Mouse (Mus musculus): ENCODE results near the gene Unc119b. TPM values are rescaled to one million over a fixed set of nuclear protein-coding genes. Genes with fewer than 3 reads are reported as not detected.
"Not testable (repeated sequence)": the region's sequence is repeated elsewhere in the genome, so short reads cannot be mapped to it uniquely, and the experiment has no call there.

Unc119b gene
- total RNA-seq, 2 experiments from 2014 or later, result 25.2 to 31.0 TPM

DNA sequence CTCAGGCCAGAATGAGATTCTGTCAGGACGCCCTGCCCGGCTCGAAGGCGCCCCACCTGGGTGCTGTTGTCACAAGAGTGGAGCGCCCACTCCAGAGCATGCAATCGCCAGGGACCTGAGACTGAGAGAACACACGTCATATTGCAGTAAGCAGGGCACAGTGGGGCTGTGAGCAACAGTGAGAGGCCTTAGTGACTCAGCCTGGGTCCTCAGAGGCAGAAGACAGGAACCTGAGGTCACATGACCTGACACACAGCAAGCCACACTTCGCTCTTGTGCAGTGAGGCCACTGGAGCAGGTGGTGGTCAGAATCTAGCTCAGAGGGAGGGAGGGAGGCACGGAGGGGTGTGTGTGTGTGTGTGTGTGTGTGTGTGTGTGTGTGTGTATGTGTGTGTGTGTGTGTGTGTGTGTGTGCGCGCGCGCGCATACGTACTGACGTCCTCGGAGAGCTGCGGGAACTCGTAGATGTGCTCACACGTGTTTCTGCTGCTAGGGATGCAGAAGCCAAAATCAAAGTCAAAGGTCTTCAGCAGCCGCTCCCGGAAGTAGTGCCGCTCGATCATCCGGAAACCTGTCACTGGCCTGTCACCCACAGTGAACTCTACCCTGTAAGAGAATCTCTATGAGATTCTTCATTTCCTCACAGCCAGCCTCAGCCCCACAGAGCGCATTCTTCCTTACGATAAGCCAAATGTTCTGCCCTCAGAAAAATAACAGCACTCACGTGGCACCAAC, 8.0 kb downstream of the Unc119b start:
- intact Hi-C loops (cut with DNase I), result no loop called here
- Histone ChIP-seq H3K27ac (peak overlapping the region; percentile 73; the same call in 1 of the 2 replicates), H3K4me3 (no peak overlapping the region)
- no peak for DNase-seq (ENCODE audit: extremely low spot score in 1 of 2, low spot score in 2 of 2)
- no peak for TF ChIP-seq CTCF (IDR thresholded peaks at IDR 0.05)

DNA sequence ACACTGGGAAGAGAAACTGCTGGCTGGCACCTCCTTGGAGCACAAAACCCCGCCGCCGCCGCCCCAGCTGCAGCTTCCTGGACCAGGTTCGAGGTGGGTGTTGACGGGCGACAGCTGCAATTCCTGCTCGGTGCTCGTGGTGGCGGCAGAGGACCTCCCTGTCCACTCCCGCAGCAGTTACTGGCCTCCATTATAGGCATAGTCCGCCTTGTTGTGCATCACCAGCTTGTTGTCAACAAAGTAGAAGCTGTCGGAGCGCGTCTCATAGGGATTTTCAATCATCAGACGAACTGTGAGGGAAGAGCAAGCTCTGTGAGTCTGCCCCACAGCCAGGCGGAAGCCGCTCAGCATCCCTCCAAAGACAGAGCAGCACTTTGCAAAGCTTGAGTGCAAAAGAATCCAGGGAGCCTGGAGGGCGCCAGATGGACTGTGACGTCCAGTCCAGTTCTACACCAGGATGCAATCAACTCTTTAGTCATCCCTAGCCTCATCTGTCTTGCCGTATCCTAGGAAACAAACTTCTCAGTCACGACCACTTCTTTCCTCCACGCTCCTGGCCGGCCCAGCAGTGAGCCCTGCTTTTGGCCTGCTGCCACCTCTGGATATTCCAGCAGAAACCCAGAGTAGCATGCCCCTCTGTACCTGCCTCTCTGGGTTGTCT, 9.4 kb downstream of the Unc119b start:
- peak; percentile 87 to 91 for DNase-seq (ENCODE audit: extremely low spot score in 1 of 2, low spot score in 2 of 2)
- H3K4me3 ChIP-seq, result peak overlapping the region; percentile 28; the same call in 1 of the 2 replicates
- H3K27ac ChIP-seq, result peak overlapping the region; percentile 73
- intact Hi-C loops (cut with DNase I), result loop anchor here (2.0 kb wide), 3 partner anchors 31 to 111 kb away; no protein-coding TSS in a partner anchor
- peak; percentile 97 for TF ChIP-seq CTCF (IDR thresholded peaks at IDR 0.05)

DNA sequence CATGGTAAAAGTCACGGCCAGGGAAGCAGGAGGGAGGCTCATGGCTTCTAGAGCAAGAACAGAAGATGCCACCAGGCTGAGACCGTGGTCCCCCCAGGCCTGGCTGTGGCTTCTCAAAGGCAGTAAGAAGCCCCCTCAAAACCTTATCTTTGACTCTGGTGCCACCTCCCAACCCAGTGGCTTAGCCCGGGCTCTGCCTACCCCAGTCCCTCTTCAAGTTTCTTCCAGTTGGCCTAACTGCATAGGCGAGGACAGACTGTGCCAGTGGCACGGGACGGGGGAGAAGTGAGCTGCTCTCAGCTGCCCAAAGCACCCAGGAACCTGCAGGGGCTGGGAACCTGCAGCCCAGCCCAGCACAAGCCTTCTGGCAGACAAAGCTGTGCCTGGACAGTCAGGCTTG, 10.1 kb downstream of the Unc119b start:
- TF ChIP-seq CTCF (IDR thresholded peaks at IDR 0.05), result no peak
- H3K27ac ChIP-seq, result peak overlapping the region; percentile 73
- intact Hi-C loops (cut with DNase I), result loop anchor here (2.0 kb wide), 3 partner anchors 32 to 112 kb away; no protein-coding TSS in a partner anchor
- no peak overlapping the region for H3K4me3 ChIP-seq
- no peak for DNase-seq (ENCODE audit: extremely low spot score in 1 of 2, low spot score in 2 of 2)

DNA sequence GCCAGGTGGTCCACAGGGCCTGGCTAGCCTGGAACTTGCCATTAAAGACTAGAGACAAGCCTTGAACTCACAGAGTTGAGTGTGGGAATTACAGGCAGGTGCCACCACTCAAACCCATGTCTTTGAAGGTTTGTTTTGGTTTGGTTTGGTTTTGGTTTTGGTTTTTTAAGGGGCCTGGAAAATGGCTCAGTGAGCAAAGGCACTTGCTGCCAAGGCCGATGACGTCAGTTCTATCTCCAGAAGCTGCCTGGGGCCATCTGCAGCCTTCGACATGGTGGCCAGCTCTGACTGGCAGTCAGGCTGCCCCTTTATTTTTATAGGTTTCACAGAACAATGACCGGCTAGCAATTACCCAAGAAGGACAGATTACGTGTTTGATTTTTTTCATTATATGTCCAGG, 13.8 kb downstream of the Unc119b start:
- DNase-seq (ENCODE audit: extremely low spot score in 1 of 2, low spot score in 2 of 2), result no peak
- H3K4me3 ChIP-seq, result no peak overlapping the region
- H3K27ac ChIP-seq, result no peak overlapping the region
- no peak for TF ChIP-seq CTCF (IDR thresholded peaks at IDR 0.05)
- intact Hi-C loops (cut with DNase I), result no loop called here

DNA sequence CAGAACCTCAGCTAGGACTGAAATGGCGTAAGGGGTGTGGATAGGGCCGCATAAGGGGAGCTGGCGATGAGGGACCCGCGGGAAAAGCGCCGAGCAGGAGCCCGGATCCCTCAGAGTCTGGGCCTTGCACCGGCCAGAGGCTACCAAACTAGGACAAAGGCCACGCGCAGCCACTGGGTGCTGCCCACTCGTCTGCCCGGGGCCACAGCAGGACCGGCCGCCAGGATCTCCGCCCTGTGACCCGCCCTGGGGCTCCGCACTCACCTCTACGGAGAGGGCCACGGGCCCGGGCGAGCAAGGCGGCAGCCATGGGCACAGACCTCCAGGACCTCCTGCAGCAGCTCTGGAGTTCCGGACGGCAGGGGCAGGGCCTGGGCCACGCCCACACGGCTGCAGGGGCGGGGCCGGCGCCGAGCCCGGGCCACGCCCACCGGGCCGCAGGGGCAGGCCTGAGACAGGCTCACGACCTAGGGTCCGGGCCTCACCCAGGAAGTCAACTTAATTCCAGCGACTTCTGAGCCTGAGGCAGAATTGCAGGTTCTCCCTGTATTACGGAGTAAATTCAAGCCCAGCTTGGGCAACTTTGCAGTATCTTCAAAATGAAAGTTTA, 15.7 kb downstream of the Unc119b start, which contains the start of gene Acads:
Gene Acads, minus strand, starts transcription at position 386 of the 610 bp plus-strand sequence.
- peak; percentile 51 to 69 for DNase-seq (ENCODE audit: extremely low spot score in 1 of 2, low spot score in 2 of 2)
- intact Hi-C loops (cut with DNase I), result no loop called here
- H3K27ac ChIP-seq, result 0 out of 2 replicates have a peak within 1 kb of the TSS, but pooled peaks have one; percentile 1

DNA sequence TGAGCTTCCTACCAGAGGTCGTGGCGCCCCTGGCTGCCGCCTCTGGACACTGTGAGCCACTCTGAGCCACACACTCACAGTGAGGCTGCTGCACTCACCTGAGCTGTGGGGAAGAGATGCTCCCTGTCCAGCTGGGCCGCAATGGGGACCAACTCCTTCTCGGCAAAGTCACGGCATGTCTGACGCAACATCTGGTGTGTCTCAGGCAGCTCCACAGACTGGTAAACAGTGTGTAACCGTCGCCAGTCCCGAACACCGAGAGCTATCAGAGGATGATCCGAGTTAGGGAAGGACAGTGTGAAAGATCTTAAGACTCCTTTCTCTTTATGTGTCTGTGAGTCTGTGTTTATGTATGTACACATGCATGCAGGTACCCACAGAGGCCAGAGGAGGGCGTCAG, 17.3 kb downstream of the Unc119b start:
- no peak for DNase-seq (ENCODE audit: extremely low spot score in 1 of 2, low spot score in 2 of 2)
- no peak for TF ChIP-seq CTCF (IDR thresholded peaks at IDR 0.05)
- H3K27ac ChIP-seq, result no peak overlapping the region
- H3K4me3 ChIP-seq, result no peak overlapping the region
- intact Hi-C loops (cut with DNase I), result no loop called here

More for the DNA sequence above, 15.7 kb downstream of the Unc119b start, which contains the start of gene Acads:
- TF ChIP-seq CTCF (IDR thresholded peaks at IDR 0.05), result no peak
- H3K4me3 ChIP-seq, result peak within 1 kb of the TSS; percentile 63

DNA sequence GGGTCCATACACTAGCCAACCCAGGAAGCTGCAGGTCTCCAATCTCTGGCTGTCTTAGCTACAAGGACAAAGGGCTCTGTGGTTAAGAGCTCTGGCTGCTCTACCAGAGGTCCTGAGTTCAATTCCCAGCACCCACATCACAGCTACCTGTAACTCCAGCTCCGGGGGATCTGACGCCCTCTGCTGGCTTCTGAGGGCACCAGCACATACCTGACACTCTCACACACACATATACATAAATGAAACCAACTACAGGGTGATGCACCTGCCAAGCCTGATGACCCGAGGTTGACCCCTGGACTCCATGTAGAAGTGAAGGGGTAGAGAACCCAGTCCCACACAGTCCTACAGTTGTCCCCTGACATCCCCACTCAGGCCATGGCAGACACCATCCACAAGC, 18.3 kb downstream of the Unc119b start:
- DNase-seq (ENCODE audit: extremely low spot score in 1 of 2, low spot score in 2 of 2), result no peak
- intact Hi-C loops (cut with DNase I), result no loop called here
- TF ChIP-seq CTCF (IDR thresholded peaks at IDR 0.05), result no peak
- Histone ChIP-seq H3K4me3 (no peak overlapping the region), H3K27ac (no peak overlapping the region)

DNA sequence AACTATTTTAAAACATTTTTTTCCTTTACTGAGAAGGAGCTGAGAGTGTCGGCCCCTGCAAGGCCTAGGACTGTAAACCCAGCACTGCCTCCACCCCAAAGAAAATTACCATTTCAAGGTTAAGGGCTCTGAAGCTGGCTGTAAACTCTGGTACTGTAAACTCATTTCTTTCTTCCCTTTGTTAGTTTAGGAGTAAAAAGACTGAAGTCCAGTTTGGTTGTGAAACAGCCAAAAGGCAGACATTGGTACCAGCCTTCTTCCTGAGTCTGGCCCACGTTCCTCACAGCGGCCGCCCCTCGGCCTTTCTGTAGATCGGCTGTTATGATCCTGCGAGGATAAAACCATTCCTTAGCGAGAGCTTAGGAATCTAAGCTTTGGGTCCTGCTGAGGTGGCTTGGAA, 20.3 kb downstream of the Unc119b start:
- no peak for TF ChIP-seq CTCF (IDR thresholded peaks at IDR 0.05)
- no peak overlapping the region for H3K27ac ChIP-seq
- no peak overlapping the region for H3K4me3 ChIP-seq
- DNase-seq (ENCODE audit: extremely low spot score in 1 of 2, low spot score in 2 of 2), result no peak
- intact Hi-C loops (cut with DNase I), result no loop called here

DNA sequence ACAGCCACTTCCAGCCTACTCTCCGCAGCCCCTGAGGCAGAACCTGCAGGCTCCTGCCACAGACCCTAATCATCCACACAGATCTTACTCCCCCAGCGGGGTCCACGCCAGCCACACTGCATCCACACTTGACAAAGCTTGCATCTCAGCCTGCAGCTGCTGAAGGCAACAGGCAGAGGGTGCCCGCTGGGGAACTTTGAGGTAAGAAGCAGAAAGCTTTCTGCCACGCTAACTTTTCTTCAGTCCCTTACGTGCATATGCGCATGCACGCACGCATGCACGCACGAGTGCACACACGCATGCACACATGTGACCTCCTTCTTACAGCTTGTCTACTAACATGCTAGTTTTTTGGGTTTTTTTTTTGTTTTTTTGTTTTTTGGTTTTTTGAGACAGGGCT, 21.5 kb downstream of the Unc119b start:
- TF ChIP-seq CTCF (IDR thresholded peaks at IDR 0.05), result no peak
- H3K27ac ChIP-seq, result no peak overlapping the region
- no peak overlapping the region for H3K4me3 ChIP-seq
- DNase-seq (ENCODE audit: extremely low spot score in 1 of 2, low spot score in 2 of 2), result no peak
- intact Hi-C loops (cut with DNase I), result no loop called here

DNA sequence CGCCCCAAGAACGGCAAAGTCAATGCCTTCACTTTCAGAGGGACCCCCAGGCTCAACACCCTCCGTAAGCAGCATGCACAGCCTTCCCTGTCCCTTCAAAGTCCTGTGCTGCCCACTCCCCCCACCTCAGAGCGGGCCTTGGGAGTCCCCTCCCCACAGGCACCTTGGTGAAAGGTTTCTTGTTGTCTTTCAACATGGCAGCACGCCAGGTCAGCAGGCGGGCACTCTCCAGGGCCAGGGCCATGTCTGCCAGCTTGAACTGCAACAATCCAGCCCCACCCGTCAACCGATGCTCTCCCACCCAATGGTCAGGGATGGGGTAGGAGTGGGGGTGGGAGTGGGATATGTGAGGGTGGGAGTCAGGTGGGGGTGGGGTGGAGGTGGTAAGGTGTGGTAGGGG, 23.6 kb downstream of the Unc119b start:
- intact Hi-C loops (cut with DNase I), result no loop called here
- H3K4me3 ChIP-seq, result no peak overlapping the region
- H3K27ac ChIP-seq, result no peak overlapping the region
- TF ChIP-seq CTCF (IDR thresholded peaks at IDR 0.05), result no peak
- peak in 1 of 2 experiments; percentile 9 for DNase-seq (ENCODE audit: extremely low spot score in 1 of 2, low spot score in 2 of 2)

DNA sequence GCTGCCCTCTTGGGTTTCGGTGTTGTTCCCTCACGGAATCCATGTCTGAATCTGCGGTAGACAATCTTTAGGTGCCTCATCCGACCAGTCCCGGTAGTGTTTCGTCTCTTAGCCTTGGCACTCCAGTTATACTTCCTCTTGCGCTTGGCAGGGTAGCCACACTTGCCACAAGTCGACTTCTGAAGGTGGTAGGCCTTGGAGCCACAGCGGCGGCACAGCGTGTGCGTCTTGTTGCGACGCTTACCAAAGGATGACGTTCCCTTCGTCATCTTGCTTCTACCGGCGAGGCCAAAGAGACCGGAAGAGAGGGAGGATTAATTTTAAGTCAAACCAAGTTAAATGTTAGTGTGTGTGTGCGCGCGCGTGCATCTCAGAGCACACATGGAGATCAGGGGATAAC, 31.5 kb downstream of the Unc119b start:
- H3K4me3 ChIP-seq; DNase-seq (ENCODE audit: extremely low spot score in 1 of 2, low spot score in 2 of 2); H3K27ac ChIP-seq; intact Hi-C loops (cut with DNase I): not testable (repeated sequence)

DNA sequence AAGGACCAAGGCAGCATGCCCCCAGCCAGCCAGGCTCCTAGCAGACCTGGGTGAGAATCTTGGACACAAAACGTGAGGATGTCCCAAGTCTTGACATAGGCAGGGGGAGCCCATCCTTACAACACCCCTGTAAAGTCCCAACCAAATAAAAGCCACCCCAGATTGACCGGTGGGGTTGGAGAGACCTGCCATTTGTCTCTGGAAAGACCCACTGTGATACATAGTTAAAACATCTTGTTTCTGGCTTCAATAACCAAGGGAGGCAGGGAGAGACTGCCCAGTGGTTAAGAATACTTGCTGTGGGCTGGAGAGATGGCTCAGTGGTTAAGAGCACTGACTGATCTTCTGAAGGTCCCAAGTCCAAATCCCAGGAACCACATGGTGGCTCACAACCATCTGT, 32.5 kb downstream of the Unc119b start:
- intact Hi-C loops (cut with DNase I), result no loop called here
- no peak for TF ChIP-seq CTCF (IDR thresholded peaks at IDR 0.05)
- DNase-seq (ENCODE audit: extremely low spot score in 1 of 2, low spot score in 2 of 2), result no peak
- no peak overlapping the region for H3K4me3 ChIP-seq
- H3K27ac ChIP-seq, result no peak overlapping the region

Measured in left cerebral cortex, adult 2 months (tissue).